Mouse (Mus musculus) midbrain, embryonic 10.5 days (tissue): Measurements from ENCODE around the gene 1700021F07Rik. TPM values are rescaled to one million over a fixed set of nuclear protein-coding genes. Genes with fewer than 3 reads are reported as not detected.

Experiments used
- DNase-seq: peaks from one replicate; pipeline ENCODE4 v3.0.0-alpha.2; 2017; ENCODE audit warnings: low spot score
- H3K27ac ChIP-seq: fragments of 300-500 bp; sonication (generic); replicated peaks from 2 replicates; pipeline ENCODE4 v1.5.1; 2016; ENCODE audit warnings: mild to moderate bottlenecking
- H3K27me3 ChIP-seq: fragments of 300-500 bp; sonication (generic); 2 replicates; pipeline ENCODE4 v1.6.1; 2016; ENCODE audit warnings: low read depth, mild to moderate bottlenecking; ENCODE audit not compliant: poor library complexity, severe bottlenecking
- H3K36me3 ChIP-seq: fragments of 300-500 bp; sonication (generic); 2 replicates; pipeline ENCODE4 v1.6.1; 2016; ENCODE audit warnings: mild to moderate bottlenecking, moderate library complexity
- H3K4me1 ChIP-seq: fragments of 300-500 bp; sonication (generic); 2 replicates; pipeline ENCODE4 v1.6.1; 2016
- H3K4me3 ChIP-seq: fragments of 300-500 bp; sonication (generic); 2 replicates; pipeline ENCODE4 v1.5.1; 2016; ENCODE audit warnings: mild to moderate bottlenecking, moderate library complexity
- H3K9me3 ChIP-seq: fragments of 300-500 bp; sonication (generic); replicated peaks from 2 replicates; pipeline ENCODE4 v1.6.1; 2016; ENCODE audit warnings: mild to moderate bottlenecking
- WGBS: fragments of 180-500 bp; shearing (Covaris S2); methylation state at CpG from one replicate; pipeline ENCODE4 v1.1.7; 2016; 5-methylcytosine and 5-hydroxymethylcytosine counted together
- polyA plus RNA-seq: library from polyadenylated mRNA; unstranded; fragments of >200 nt; fragmentation: Nextera tagmentation; extraction: Ambion mirVana; gene quantifications from 2 replicates; pipeline ENCODE4 v1.2.1, GENCODE M21; 2016

Gene 1700021F07Rik
- polyA plus RNA-seq, 1 experiment from 2014 or later: not detected

- Histone ChIP-seq H3K4me3 (no peak overlapping the region), H3K4me1 (peaks cover 13% of the 10 kb centered on the region), H3K27me3 (no peaks in the 10 kb centered on the region), H3K9me3 (no peaks in the 10 kb centered on the region), H3K36me3 (no peaks in the 10 kb centered on the region), H3K27ac (no peak overlapping the region)
- DNase-seq: no peak
- WGBS: 61% methylated on average over 15 of the region's 15 CpGs
Observed at GRCm38 (mm10) chr2:173539781-173540180, 17.4 kb downstream of the 1700021F07Rik start.

- Histone ChIP-seq H3K4me1 (peaks cover 13% of the 10 kb centered on the region), H3K9me3 (no peaks in the 10 kb centered on the region), H3K4me3 (no peak overlapping the region), H3K36me3 (no peaks in the 10 kb centered on the region), H3K27me3 (no peaks in the 10 kb centered on the region), H3K27ac (no peak overlapping the region)
- no peak for DNase-seq
- WGBS: 74% methylated on average over 4 of the region's 4 CpGs
Observed at GRCm38 (mm10) chr2:173541748-173542147, 19.4 kb downstream of the 1700021F07Rik start.

GRCm38 (mm10) chr2:173542716-173543115 lies 20.3 kb downstream of the 1700021F07Rik start:
- no peak overlapping the region for H3K27ac ChIP-seq
- H3K36me3 ChIP-seq: no peaks in the 10 kb centered on the region
- 85% methylated on average over 4 of the region's 4 CpGs for WGBS
- H3K9me3 ChIP-seq: no peaks in the 10 kb centered on the region
- H3K27me3 ChIP-seq: no peaks in the 10 kb centered on the region
- no peak for DNase-seq
- H3K4me3 ChIP-seq: no peak overlapping the region
- peaks cover 13% of the 10 kb centered on the region for H3K4me1 ChIP-seq

- Histone ChIP-seq H3K9me3 (no peaks in the 10 kb centered on the region), H3K27me3 (no peaks in the 10 kb centered on the region), H3K36me3 (no peaks in the 10 kb centered on the region), H3K4me3 (no peak overlapping the region), H3K4me1 (no peaks in the 10 kb centered on the region), H3K27ac (no peak overlapping the region)
- peak; percentile 79 for DNase-seq
- WGBS: 46% methylated on average over 15 of the region's 15 CpGs
Observed at GRCm38 (mm10) chr2:173545992-173546703, 23.8 kb downstream of the 1700021F07Rik start.

GRCm38 (mm10) chr2:173549236-173549635 lies 26.9 kb downstream of the 1700021F07Rik start:
- Histone ChIP-seq H3K4me1 (no peaks in the 10 kb centered on the region), H3K27me3 (no peaks in the 10 kb centered on the region; the same call in 1 of the 2 replicates), H3K36me3 (no peaks in the 10 kb centered on the region), H3K27ac (no peak overlapping the region), H3K4me3 (no peak overlapping the region), H3K9me3 (no peaks in the 10 kb centered on the region)
- 90% methylated on average over 10 of the region's 10 CpGs for WGBS
- no peak for DNase-seq

- 83% methylated on average over 6 of the region's 6 CpGs for WGBS
- H3K4me3 ChIP-seq: no peak overlapping the region
- no peak for DNase-seq
- H3K36me3 ChIP-seq: no peaks in the 10 kb centered on the region
- H3K27me3 ChIP-seq: no peaks in the 10 kb centered on the region; the same call in 1 of the 2 replicates
- H3K4me1 ChIP-seq: no peaks in the 10 kb centered on the region
- no peak overlapping the region for H3K27ac ChIP-seq
- H3K9me3 ChIP-seq: no peaks in the 10 kb centered on the region
Observed at GRCm38 (mm10) chr2:173550681-173551080, 28.3 kb downstream of the 1700021F07Rik start.

- no peak overlapping the region for H3K4me3 ChIP-seq
- no peaks in the 10 kb centered on the region for H3K9me3 ChIP-seq
- H3K27ac ChIP-seq: no peak overlapping the region
- peak; percentile 45 for DNase-seq
- WGBS: 52% methylated on average over 9 of the region's 9 CpGs
- no peaks in the 10 kb centered on the region for H3K4me1 ChIP-seq
- no peaks in the 10 kb centered on the region; the same call in 1 of the 2 replicates for H3K27me3 ChIP-seq
- no peaks in the 10 kb centered on the region for H3K36me3 ChIP-seq
Observed at GRCm38 (mm10) chr2:173553863-173554262, 31.5 kb downstream of the 1700021F07Rik start.

GRCm38 (mm10) chr2:173558754-173559396 lies 36.5 kb downstream of the 1700021F07Rik start:
- Histone ChIP-seq H3K4me1 (no peaks in the 10 kb centered on the region), H3K4me3 (no peak overlapping the region), H3K9me3 (no peaks in the 10 kb centered on the region), H3K36me3 (no peaks in the 10 kb centered on the region), H3K27ac (no peak overlapping the region), H3K27me3 (no peaks in the 10 kb centered on the region; the same call in 1 of the 2 replicates)
- no peak for DNase-seq
- WGBS: 85% methylated on average over 12 of the region's 12 CpGs

- Histone ChIP-seq H3K27ac (no peak overlapping the region), H3K27me3 (no peaks in the 10 kb centered on the region), H3K9me3 (no peaks in the 10 kb centered on the region), H3K36me3 (no peaks in the 10 kb centered on the region), H3K4me1 (no peaks in the 10 kb centered on the region), H3K4me3 (no peak overlapping the region)
- peak; percentile 60 for DNase-seq
- WGBS: 41% methylated on average over 5 of the region's 5 CpGs
Observed at GRCm38 (mm10) chr2:173561851-173562442, 39.6 kb downstream of the 1700021F07Rik start.

- Histone ChIP-seq H3K9me3 (no peaks in the 10 kb centered on the region), H3K36me3 (no peaks in the 10 kb centered on the region), H3K4me3 (no peak overlapping the region), H3K27me3 (no peaks in the 10 kb centered on the region), H3K27ac (no peak overlapping the region), H3K4me1 (no peaks in the 10 kb centered on the region)
- no peak for DNase-seq
- WGBS: 80% methylated on average over 7 of the region's 7 CpGs
Observed at GRCm38 (mm10) chr2:173563336-173563735, 41.0 kb downstream of the 1700021F07Rik start.

GRCm38 (mm10) chr2:173564179-173564578 lies 41.8 kb downstream of the 1700021F07Rik start:
- H3K4me3 ChIP-seq: no peak overlapping the region
- no peak for DNase-seq
- no peaks in the 10 kb centered on the region for H3K9me3 ChIP-seq
- no peaks in the 10 kb centered on the region for H3K4me1 ChIP-seq
- no peaks in the 10 kb centered on the region for H3K27me3 ChIP-seq
- 74% methylated on average over 9 of the region's 9 CpGs for WGBS
- no peak overlapping the region for H3K27ac ChIP-seq
- H3K36me3 ChIP-seq: no peaks in the 10 kb centered on the region
